In genomic region chr17:47445518-47445917, GRCm38 (mm10) we compare ENCODE assay signal across 26 mouse cellular contexts. TPM values are rescaled to one million over a fixed set of nuclear protein-coding genes. Genes with fewer than 3 reads are reported as not detected.
A peak's percentile ranks its signal among the peaks of the same experiment; 100 is the strongest.
DNase-seq lines count a peak whose midpoint lies in the region; ATAC-seq and TF ChIP-seq lines count a peak whose summit lies in the region.
"Had no signal": no experiment of that assay in that cellular context is flagged by ENCODE, and none has a peak within 500 bp of the region (broad histone marks: within the 10 kb centered on the region; RNA-seq: fewer than 3 reads in every experiment).

No protein-coding gene starts in this region.

- TF ChIP-seq CTCF in heart, postnatal 0 days (IDR thresholded peaks at IDR 0.05; ENCODE audit: low read depth): no peak
- no peak for TF ChIP-seq CTCF in stomach, postnatal 0 days (IDR thresholded peaks at IDR 0.05; ENCODE audit: low read depth)

- no peak for DNase-seq in heart, postnatal 25 days (ENCODE audit: low spot score)
- no peak for DNase-seq in heart, postnatal 0 days (ENCODE audit: low spot score)
- DNase-seq in heart, adult 11 months: no peak
- DNase-seq in stomach, postnatal 0 days (ENCODE audit: low spot score): peak; percentile 19
- DNase-seq in right cerebral cortex, adult 2 months (ENCODE audit: low spot score in 2 of 2): no peak
- DNase-seq: adrenal gland, postnatal 14 days; cerebellum, adult 9-10 months; kidney, adult 2 months; layer of hippocampus, adult 9-11 months; lung, postnatal 4 days; midbrain, embryonic 14.5 days; retina, postnatal 1 day; right cerebral cortex, postnatal 4 days had no signal

- WGBS in heart, embryonic 11.5 days (ENCODE audit: insufficient replicate concordance): 44% methylated on average over 11 of the region's 11 CpGs
- WGBS in heart, postnatal 0 days: 63% methylated on average over 11 of the region's 11 CpGs
- WGBS in liver, embryonic 15.5 days (ENCODE audit: insufficient replicate concordance): 38% methylated on average over 11 of the region's 11 CpGs
- 61% methylated on average over 11 of the region's 11 CpGs for WGBS in stomach, postnatal 0 days

- ATAC-seq in heart, embryonic 11.5 days (replicated peaks; ENCODE audit: insufficient number of reproducible peaks, low FRiP score, low TSS enrichment): no peak
- no peak for ATAC-seq in heart, postnatal 0 days (ENCODE audit: insufficient read depth, low read depth)
- ATAC-seq in liver, embryonic 15.5 days (ENCODE audit: insufficient read depth): peak; percentile 49; the same call in 1 of the 2 replicates
- ATAC-seq in stomach, postnatal 0 days (ENCODE audit: low FRiP score, low TSS enrichment): no peak
- no peak for ATAC-seq in granulocyte monocyte progenitor cell, adult 5-6 weeks (replicated peaks; ENCODE audit: poor library complexity, severe bottlenecking)
- ATAC-seq: forebrain, embryonic 15.5 days had no signal

- H3K4me1 ChIP-seq in heart, embryonic 11.5 days (ENCODE audit: control insufficient read depth, insufficient read depth, low read length): peaks cover 69% of the 10 kb centered on the region
- H3K4me1 ChIP-seq in heart, postnatal 0 days (ENCODE audit: control insufficient read depth, insufficient read depth): peaks cover 59% of the 10 kb centered on the region
- H3K4me1 ChIP-seq in liver, embryonic 15.5 days (replicated peaks): peaks cover 74% of the 10 kb centered on the region
- peaks cover 11% of the 10 kb centered on the region for H3K4me1 ChIP-seq in stomach, postnatal 0 days (replicated peaks; ENCODE audit: control insufficient read depth, insufficient read depth)

- H3K4me3 ChIP-seq in heart, embryonic 11.5 days (ENCODE audit: low read depth, low read length): no peak overlapping the region
- H3K4me3 ChIP-seq in heart, postnatal 0 days (ENCODE audit: low read depth, low read length): no peak overlapping the region
- no peak overlapping the region for H3K4me3 ChIP-seq in liver, embryonic 15.5 days (replicated peaks)
- no peak overlapping the region for H3K4me3 ChIP-seq in stomach, postnatal 0 days (ENCODE audit: low read depth, low read length)
- H3K4me3 ChIP-seq: embryonic facial prominence, embryonic 15.5 days; forebrain, embryonic 15.5 days; hindbrain, embryonic 12.5 days; left cerebral cortex, adult 2 months; neural tube, embryonic 12.5 days had no signal

- no peaks in the 10 kb centered on the region for H3K27me3 ChIP-seq in heart, embryonic 11.5 days (ENCODE audit: control insufficient read depth, insufficient read depth, low read length)
- no peaks in the 10 kb centered on the region for H3K27me3 ChIP-seq in heart, postnatal 0 days (ENCODE audit: control insufficient read depth, insufficient read depth, low read length)
- no peaks in the 10 kb centered on the region for H3K27me3 ChIP-seq in liver, embryonic 15.5 days
- H3K27me3 ChIP-seq in stomach, postnatal 0 days (ENCODE audit: control insufficient read depth, insufficient read depth, low read length): no peaks in the 10 kb centered on the region
- H3K27me3 ChIP-seq: embryonic facial prominence, embryonic 15.5 days; forebrain, embryonic 15.5 days; hindbrain, embryonic 12.5 days; neural tube, embryonic 12.5 days had no signal

- no peak overlapping the region for H3K4me2 ChIP-seq in heart, embryonic 11.5 days
- no peak overlapping the region for H3K4me2 ChIP-seq in heart, postnatal 0 days (ENCODE audit: low read depth, low read length)
- no peak overlapping the region for H3K4me2 ChIP-seq in liver, embryonic 15.5 days
- H3K4me2 ChIP-seq in stomach, postnatal 0 days (replicated peaks; ENCODE audit: low read depth): no peak overlapping the region
- H3K4me2 ChIP-seq: embryonic facial prominence, embryonic 15.5 days; forebrain, embryonic 15.5 days; hindbrain, embryonic 12.5 days; neural tube, embryonic 12.5 days had no signal

- H3K36me3 ChIP-seq in heart, embryonic 11.5 days (ENCODE audit: control insufficient read depth, insufficient read depth, low read length): no peaks in the 10 kb centered on the region
- H3K36me3 ChIP-seq in heart, postnatal 0 days (replicated peaks; ENCODE audit: control insufficient read depth, insufficient read depth, low read length): no peaks in the 10 kb centered on the region
- no peaks in the 10 kb centered on the region for H3K36me3 ChIP-seq in liver, embryonic 15.5 days (replicated peaks)
- no peaks in the 10 kb centered on the region for H3K36me3 ChIP-seq in stomach, postnatal 0 days (ENCODE audit: control insufficient read depth, insufficient read depth, low read length)
- H3K36me3 ChIP-seq: embryonic facial prominence, embryonic 15.5 days; forebrain, embryonic 15.5 days; hindbrain, embryonic 12.5 days; neural tube, embryonic 12.5 days had no signal

- H3K9ac ChIP-seq in heart, embryonic 11.5 days (ENCODE audit: low read depth, low read length): no peak overlapping the region
- no peak overlapping the region for H3K9ac ChIP-seq in heart, postnatal 0 days (replicated peaks; ENCODE audit: low read depth, low read length)
- H3K9ac ChIP-seq in liver, embryonic 15.5 days: no peak overlapping the region
- no peak overlapping the region for H3K9ac ChIP-seq in stomach, postnatal 0 days (ENCODE audit: low read length)
- H3K9ac ChIP-seq: embryonic facial prominence, embryonic 15.5 days; forebrain, embryonic 15.5 days; hindbrain, embryonic 12.5 days; neural tube, embryonic 12.5 days had no signal

- no peak for TF ChIP-seq EP300 in heart, postnatal 0 days (IDR thresholded peaks at IDR 0.05; ENCODE audit: low read depth)
- no peak for TF ChIP-seq EP300 in stomach, postnatal 0 days (optimal IDR thresholded peaks at IDR 0.05)

- peak overlapping the region; percentile 54 for H3K27ac ChIP-seq in heart, embryonic 11.5 days (ENCODE audit: low read depth, low read length)
- peak overlapping the region; percentile 56; the same call in 1 of the 2 replicates for H3K27ac ChIP-seq in heart, postnatal 0 days (ENCODE audit: low read depth)
- peak overlapping the region; percentile 68 for H3K27ac ChIP-seq in liver, embryonic 15.5 days (replicated peaks)
- peak overlapping the region; percentile 53 for H3K27ac ChIP-seq in stomach, postnatal 0 days (replicated peaks)
- H3K27ac ChIP-seq: embryonic facial prominence, embryonic 15.5 days; forebrain, embryonic 15.5 days; hindbrain, embryonic 12.5 days; kidney, postnatal 0 days; left cerebral cortex, adult 2 months; neural tube, embryonic 12.5 days had no signal

- intact Hi-C loops in heart, postnatal 25 days (cut with DNase I): no loop called here

- no peaks in the 10 kb centered on the region for H3K9me3 ChIP-seq in heart, embryonic 11.5 days (replicated peaks; ENCODE audit: control insufficient read depth, low read length)
- H3K9me3 ChIP-seq in heart, postnatal 0 days (replicated peaks; ENCODE audit: control insufficient read depth, low read length): no peaks in the 10 kb centered on the region
- no peaks in the 10 kb centered on the region for H3K9me3 ChIP-seq in liver, embryonic 15.5 days (replicated peaks)
- no peaks in the 10 kb centered on the region for H3K9me3 ChIP-seq in stomach, postnatal 0 days (ENCODE audit: control insufficient read depth, low read length)
- H3K9me3 ChIP-seq: embryonic facial prominence, embryonic 15.5 days; forebrain, embryonic 15.5 days; hindbrain, embryonic 12.5 days; neural tube, embryonic 12.5 days had no signal

RNA-seq across cellular contexts. Expression of gene 1700001C19Rik, which starts 8.3 kb away (rescaled TPM):
- 1.2 and 2.2 TPM in 2 replicates for polyA plus RNA-seq in heart, embryonic 11.5 days (2014; fragmentation: Nextera tagmentation; extraction: Ambion mirVana)
- not detected for total RNA-seq in heart, postnatal 25 days (2021)
- total RNA-seq in heart, postnatal 0 days (2014; rRNA removed; ENCODE audit: low replicate concordance): 3.4 TPM in 1 of 2 replicates, not detected in the other
- 1.1 and 1.4 TPM in 2 replicates for polyA plus RNA-seq in heart, postnatal 0 days (2015; fragmentation: Nextera tagmentation; extraction: Ambion mirVana)
- polyA plus RNA-seq in liver, embryonic 15.5 days (2015; fragmentation: Nextera tagmentation; extraction: Ambion mirVana): 1.4 and 1.7 TPM in 2 replicates
- 0.24 and 0.45 TPM in 2 replicates for polyA plus RNA-seq in stomach, postnatal 0 days (2015; fragmentation: Nextera tagmentation; extraction: Ambion mirVana)
- not detected in 2 replicates for total RNA-seq in granulocyte monocyte progenitor cell, adult 5-6 weeks (2014; fragmentation: Nextera tagmentation)
- 1.9 TPM in 1 of 2 replicates, not detected in the other for total RNA-seq in granulocyte monocyte progenitor cell, adult 5-6 weeks (2017)
- total RNA-seq: gastrocnemius, adult 8-10 months; left cerebral cortex, adult 2 months; left cerebral cortex, postnatal 36 days; megakaryocyte-erythroid progenitor cell, adult 5-6 weeks had no signal
- polyA plus RNA-seq: lung, embryonic 16.5 days had no signal

RNA-seq across cellular contexts. Expression of gene AI661453, which starts 9.1 kb away (rescaled TPM):
- 1.2 and 1.6 TPM in 2 replicates for polyA plus RNA-seq in heart, embryonic 11.5 days (2014; fragmentation: Nextera tagmentation; extraction: Ambion mirVana)
- total RNA-seq in heart, postnatal 25 days (2021): 1 to 10 TPM in 1 of 2 experiments, under 1 TPM in 1; 0.96 to 2.0 TPM
- total RNA-seq in heart, postnatal 0 days (2014; rRNA removed; ENCODE audit: low replicate concordance): 1.3 and 1.8 TPM in 2 replicates
- 0.92 and 1.0 TPM in 2 replicates for polyA plus RNA-seq in heart, postnatal 0 days (2015; fragmentation: Nextera tagmentation; extraction: Ambion mirVana)
- 0.51 and 0.62 TPM in 2 replicates for polyA plus RNA-seq in liver, embryonic 15.5 days (2015; fragmentation: Nextera tagmentation; extraction: Ambion mirVana)
- polyA plus RNA-seq in stomach, postnatal 0 days (2015; fragmentation: Nextera tagmentation; extraction: Ambion mirVana): 8.9 and 10.9 TPM in 2 replicates
- 1.8 and 4.3 TPM in 2 replicates for total RNA-seq in granulocyte monocyte progenitor cell, adult 5-6 weeks (2014; fragmentation: Nextera tagmentation)
- 0.34 and 0.62 TPM in 2 replicates for total RNA-seq in granulocyte monocyte progenitor cell, adult 5-6 weeks (2017)

RNA-seq across cellular contexts. Expression of gene Guca1a, which starts 45.1 kb away (rescaled TPM):
- 3.3 and 4.3 TPM in 2 replicates for polyA plus RNA-seq in heart, embryonic 11.5 days (2014; fragmentation: Nextera tagmentation; extraction: Ambion mirVana)
- under 1 TPM in 1 of 2 experiments, not detected in 1; 0.39 TPM for total RNA-seq in heart, postnatal 25 days (2021)
- not detected in 2 replicates for total RNA-seq in heart, postnatal 0 days (2014; rRNA removed; ENCODE audit: low replicate concordance)
- 0.86 and 1.0 TPM in 2 replicates for polyA plus RNA-seq in heart, postnatal 0 days (2015; fragmentation: Nextera tagmentation; extraction: Ambion mirVana)
- 0.90 and 1.2 TPM in 2 replicates for polyA plus RNA-seq in liver, embryonic 15.5 days (2015; fragmentation: Nextera tagmentation; extraction: Ambion mirVana)
- polyA plus RNA-seq in stomach, postnatal 0 days (2015; fragmentation: Nextera tagmentation; extraction: Ambion mirVana): 5.4 and 6.7 TPM in 2 replicates
- total RNA-seq in granulocyte monocyte progenitor cell, adult 5-6 weeks (2014; fragmentation: Nextera tagmentation): 5.3 and 6.4 TPM in 2 replicates
- 6.3 and 6.7 TPM in 2 replicates for total RNA-seq in granulocyte monocyte progenitor cell, adult 5-6 weeks (2017)
- total RNA-seq: left cerebral cortex, adult 2 months; megakaryocyte-erythroid progenitor cell, adult 5-6 weeks had no signal

RNA-seq across cellular contexts. Expression of gene Taf8, which starts 56.6 kb away (rescaled TPM):
- polyA plus RNA-seq in heart, embryonic 11.5 days (2014; fragmentation: Nextera tagmentation; extraction: Ambion mirVana): 15.9 and 18.3 TPM in 2 replicates
- total RNA-seq in heart, postnatal 25 days (2021): 10 to 100 TPM in 1 of 2 experiments, 1 to 10 TPM in 1; 10.0 to 11.4 TPM
- total RNA-seq in heart, postnatal 0 days (2014; rRNA removed; ENCODE audit: low replicate concordance): 14.7 and 26.4 TPM in 2 replicates
- polyA plus RNA-seq in heart, postnatal 0 days (2015; fragmentation: Nextera tagmentation; extraction: Ambion mirVana): 11.5 and 11.9 TPM in 2 replicates
- 14.7 and 15.2 TPM in 2 replicates for polyA plus RNA-seq in liver, embryonic 15.5 days (2015; fragmentation: Nextera tagmentation; extraction: Ambion mirVana)
- 11.0 and 11.1 TPM in 2 replicates for polyA plus RNA-seq in stomach, postnatal 0 days (2015; fragmentation: Nextera tagmentation; extraction: Ambion mirVana)
- total RNA-seq in granulocyte monocyte progenitor cell, adult 5-6 weeks (2014; fragmentation: Nextera tagmentation): 13.9 and 23.8 TPM in 2 replicates
- total RNA-seq in granulocyte monocyte progenitor cell, adult 5-6 weeks (2017): 34.7 and 40.9 TPM in 2 replicates

RNA-seq across cellular contexts. Expression of gene Ccnd3, which starts 59.3 kb away (rescaled TPM):
- polyA plus RNA-seq in heart, embryonic 11.5 days (2014; fragmentation: Nextera tagmentation; extraction: Ambion mirVana): 559 and 565 TPM in 2 replicates
- 10 to 100 TPM; 75.6 to 87.9 TPM for total RNA-seq in heart, postnatal 25 days (2021)
- total RNA-seq in heart, postnatal 0 days (2014; rRNA removed; ENCODE audit: low replicate concordance): 231 and 248 TPM in 2 replicates
- 180 and 187 TPM in 2 replicates for polyA plus RNA-seq in heart, postnatal 0 days (2015; fragmentation: Nextera tagmentation; extraction: Ambion mirVana)
- 422 and 473 TPM in 2 replicates for polyA plus RNA-seq in liver, embryonic 15.5 days (2015; fragmentation: Nextera tagmentation; extraction: Ambion mirVana)
- polyA plus RNA-seq in stomach, postnatal 0 days (2015; fragmentation: Nextera tagmentation; extraction: Ambion mirVana): 219 and 242 TPM in 2 replicates
- 99.8 and 128 TPM in 2 replicates for total RNA-seq in granulocyte monocyte progenitor cell, adult 5-6 weeks (2014; fragmentation: Nextera tagmentation)
- total RNA-seq in granulocyte monocyte progenitor cell, adult 5-6 weeks (2017): 35.5 and 35.9 TPM in 2 replicates
